ENCODE assay signal across 13 mouse cellular contexts in genomic region chr4:86276021-86276813, GRCm38 (mm10).
A peak's percentile ranks its signal among the peaks of the same experiment; 100 is the strongest.
DNase-seq lines count a peak whose midpoint lies in the region; ATAC-seq and TF ChIP-seq lines count a peak whose summit lies in the region.
"Had no signal": no experiment of that assay in that cellular context is flagged by ENCODE, and none has a peak within 500 bp of the region (broad histone marks: within the 10 kb centered on the region; RNA-seq: fewer than 3 reads in every experiment).

No protein-coding gene starts in this region.

- H3K4me3 ChIP-seq in gastrocnemius, adult 2 months, result no peak overlapping the region
- no peak overlapping the region for H3K4me3 ChIP-seq in lung, embryonic 15.5 days
- no peak overlapping the region for H3K4me3 ChIP-seq in lung, adult 2 months (replicated peaks; ENCODE audit: extremely low read depth, low read depth, low read length)
- H3K4me3 ChIP-seq in embryonic facial prominence, embryonic 11.5 days (ENCODE audit: low read depth, low read length), result no peak overlapping the region
- H3K4me3 ChIP-seq in limb, embryonic 15.5 days, result no peak overlapping the region
- no peak overlapping the region for H3K4me3 ChIP-seq in kidney, embryonic 14.5 days (ENCODE audit: low read length)
- H3K4me3 ChIP-seq: heart, embryonic 10.5 days; hindbrain, embryonic 15.5 days; megakaryocyte, embryonic 14.5 days had no signal

- H3K9ac ChIP-seq in lung, embryonic 15.5 days, result no peak overlapping the region
- no peak overlapping the region for H3K9ac ChIP-seq in embryonic facial prominence, embryonic 11.5 days (replicated peaks; ENCODE audit: low read length)
- no peak overlapping the region for H3K9ac ChIP-seq in limb, embryonic 15.5 days
- no peak overlapping the region for H3K9ac ChIP-seq in kidney, embryonic 14.5 days (ENCODE audit: low read depth, low read length)
- H3K9ac ChIP-seq: forebrain, postnatal 0 days; hindbrain, embryonic 15.5 days had no signal

- no peak for DNase-seq in gastrocnemius, adult 2 months
- DNase-seq in gastrocnemius, adult 18-20 months (ENCODE audit: low spot score), result no peak
- DNase-seq in lung, adult 2 months, result no peak
- peak; percentile 19 for DNase-seq in embryonic facial prominence, embryonic 11.5 days (ENCODE audit: low spot score)
- DNase-seq: cerebellum, postnatal 36 days; forebrain, postnatal 0 days had no signal

- WGBS in lung, embryonic 15.5 days, result 36% methylated on average over 14 of the region's 14 CpGs
- WGBS in lung, adult 2 months, result 51% methylated on average over 14 of the region's 14 CpGs
- 59% methylated on average over 14 of the region's 14 CpGs for WGBS in embryonic facial prominence, embryonic 11.5 days
- WGBS in limb, embryonic 15.5 days, result 43% methylated on average over 14 of the region's 14 CpGs
- WGBS in kidney, embryonic 14.5 days, result 61% methylated on average over 14 of the region's 14 CpGs

- H3K36me3 ChIP-seq in lung, embryonic 15.5 days, result no peaks in the 10 kb centered on the region
- H3K36me3 ChIP-seq in embryonic facial prominence, embryonic 11.5 days (replicated peaks; ENCODE audit: control insufficient read depth, insufficient read depth, low read depth, low read length), result no peaks in the 10 kb centered on the region
- no peaks in the 10 kb centered on the region for H3K36me3 ChIP-seq in limb, embryonic 15.5 days
- no peaks in the 10 kb centered on the region for H3K36me3 ChIP-seq in kidney, embryonic 14.5 days (ENCODE audit: control insufficient read depth, insufficient read depth, low read length)
- H3K36me3 ChIP-seq: heart, embryonic 10.5 days; hindbrain, embryonic 15.5 days had no signal

- TF ChIP-seq POLR2A in lung, adult 2 months (IDR thresholded peaks at IDR 0.05; ENCODE audit: borderline replicate concordance, extremely low read depth, low read depth, low read length), result no peak

- intact Hi-C loops in gastrocnemius, adult 2 months (cut with DNase I), result no loop called here

- ATAC-seq in lung, embryonic 15.5 days (ENCODE audit: borderline replicate concordance, extremely low read depth, low FRiP score, low TSS enrichment), result peak; percentile 43; the same call in 1 of the 2 replicates
- ATAC-seq in embryonic facial prominence, embryonic 11.5 days (replicated peaks; ENCODE audit: insufficient number of reproducible peaks, low FRiP score, low TSS enrichment, low read depth), result 0 out of 2 replicates have a peak, but pooled peaks have one; percentile 14
- ATAC-seq in limb, embryonic 15.5 days (ENCODE audit: insufficient number of reproducible peaks, low FRiP score, low TSS enrichment, low read depth), result no peak
- no peak for ATAC-seq in erythroblast, adult 5-6 weeks (replicated peaks; ENCODE audit: low FRiP score, poor library complexity, severe bottlenecking)
- ATAC-seq in kidney, embryonic 14.5 days (ENCODE audit: low FRiP score, low TSS enrichment), result no peak
- ATAC-seq: forebrain, postnatal 0 days had no signal

- peaks cover 38% of the 10 kb centered on the region for H3K4me1 ChIP-seq in lung, embryonic 15.5 days
- no peaks in the 10 kb centered on the region; the same call in 1 of the 2 replicates for H3K4me1 ChIP-seq in lung, adult 2 months (ENCODE audit: control insufficient read depth, insufficient read depth, low read length)
- no peaks in the 10 kb centered on the region for H3K4me1 ChIP-seq in embryonic facial prominence, embryonic 11.5 days (ENCODE audit: control insufficient read depth, insufficient read depth, low read length)
- H3K4me1 ChIP-seq in limb, embryonic 15.5 days, result peaks cover 18% of the 10 kb centered on the region; the same call in 1 of the 2 replicates
- H3K4me1 ChIP-seq in kidney, embryonic 14.5 days (ENCODE audit: control insufficient read depth, insufficient read depth, low read length), result no peaks in the 10 kb centered on the region
- H3K4me1 ChIP-seq: heart, embryonic 10.5 days; megakaryocyte, embryonic 14.5 days had no signal

- no peaks in the 10 kb centered on the region for H3K9me3 ChIP-seq in lung, embryonic 15.5 days
- no peaks in the 10 kb centered on the region for H3K9me3 ChIP-seq in embryonic facial prominence, embryonic 11.5 days (replicated peaks; ENCODE audit: control insufficient read depth, low read length)
- H3K9me3 ChIP-seq in limb, embryonic 15.5 days, result no peaks in the 10 kb centered on the region
- no peaks in the 10 kb centered on the region for H3K9me3 ChIP-seq in kidney, embryonic 14.5 days (ENCODE audit: control insufficient read depth, low read length)
- H3K9me3 ChIP-seq: heart, embryonic 10.5 days; hindbrain, embryonic 15.5 days had no signal

- no peaks in the 10 kb centered on the region for H3K27me3 ChIP-seq in lung, embryonic 15.5 days
- no peaks in the 10 kb centered on the region for H3K27me3 ChIP-seq in embryonic facial prominence, embryonic 11.5 days (ENCODE audit: control insufficient read depth, insufficient read depth, low read length)
- no peaks in the 10 kb centered on the region for H3K27me3 ChIP-seq in limb, embryonic 15.5 days
- no peaks in the 10 kb centered on the region for H3K27me3 ChIP-seq in kidney, embryonic 14.5 days (ENCODE audit: control insufficient read depth, insufficient read depth, low read length)
- H3K27me3 ChIP-seq: hindbrain, embryonic 15.5 days; megakaryocyte, embryonic 14.5 days had no signal

- H3K27ac ChIP-seq in gastrocnemius, adult 2 months, result peak overlapping the region; percentile 2
- peak overlapping the region; percentile 61; the same call in 1 of the 2 replicates for H3K27ac ChIP-seq in lung, embryonic 15.5 days
- H3K27ac ChIP-seq in embryonic facial prominence, embryonic 11.5 days (replicated peaks; ENCODE audit: low read depth, low read length), result no peak overlapping the region
- H3K27ac ChIP-seq in limb, embryonic 15.5 days, result peak overlapping the region; percentile 60
- no peak overlapping the region for H3K27ac ChIP-seq in kidney, embryonic 14.5 days (ENCODE audit: low read depth, low read length)
- H3K27ac ChIP-seq: hindbrain, embryonic 15.5 days had no signal

- no peak overlapping the region for H3K4me2 ChIP-seq in lung, embryonic 15.5 days
- H3K4me2 ChIP-seq in embryonic facial prominence, embryonic 11.5 days (ENCODE audit: low read depth, low read length), result no peak overlapping the region
- H3K4me2 ChIP-seq in limb, embryonic 15.5 days, result no peak overlapping the region
- no peak overlapping the region for H3K4me2 ChIP-seq in kidney, embryonic 14.5 days (replicated peaks; ENCODE audit: low read depth, low read length)
- H3K4me2 ChIP-seq: hindbrain, embryonic 15.5 days had no signal

- TF ChIP-seq CTCF in gastrocnemius, adult 2 months (IDR thresholded peaks at IDR 0.05), result no peak
- no peak for TF ChIP-seq CTCF in lung, adult 2 months (IDR thresholded peaks at IDR 0.05; ENCODE audit: insufficient read depth, low read length)

Comparison
In these comparisons a context has a peak if more than half of its experiments do, and no peak if none do; other contexts are left out.
1. H3K27ac ChIP-seq: peak in gastrocnemius, adult 2 months (single experiment), lung, embryonic 15.5 days (single experiment) and limb, embryonic 15.5 days (single experiment); none in embryonic facial prominence, embryonic 11.5 days (single experiment) and kidney, embryonic 14.5 days (single experiment).
2. ATAC-seq: peak in lung, embryonic 15.5 days (single experiment) and embryonic facial prominence, embryonic 11.5 days (single experiment); none in limb, embryonic 15.5 days (single experiment), erythroblast, adult 5-6 weeks (single experiment) and kidney, embryonic 14.5 days (single experiment).